Mouse (Mus musculus): Measurements from ENCODE around the gene Cdh1.
"Not testable (repeated sequence)": the region's sequence is repeated elsewhere in the genome, so short reads cannot be mapped to it uniquely, and the experiment has no call there.

The Cdh1 gene

DNA sequence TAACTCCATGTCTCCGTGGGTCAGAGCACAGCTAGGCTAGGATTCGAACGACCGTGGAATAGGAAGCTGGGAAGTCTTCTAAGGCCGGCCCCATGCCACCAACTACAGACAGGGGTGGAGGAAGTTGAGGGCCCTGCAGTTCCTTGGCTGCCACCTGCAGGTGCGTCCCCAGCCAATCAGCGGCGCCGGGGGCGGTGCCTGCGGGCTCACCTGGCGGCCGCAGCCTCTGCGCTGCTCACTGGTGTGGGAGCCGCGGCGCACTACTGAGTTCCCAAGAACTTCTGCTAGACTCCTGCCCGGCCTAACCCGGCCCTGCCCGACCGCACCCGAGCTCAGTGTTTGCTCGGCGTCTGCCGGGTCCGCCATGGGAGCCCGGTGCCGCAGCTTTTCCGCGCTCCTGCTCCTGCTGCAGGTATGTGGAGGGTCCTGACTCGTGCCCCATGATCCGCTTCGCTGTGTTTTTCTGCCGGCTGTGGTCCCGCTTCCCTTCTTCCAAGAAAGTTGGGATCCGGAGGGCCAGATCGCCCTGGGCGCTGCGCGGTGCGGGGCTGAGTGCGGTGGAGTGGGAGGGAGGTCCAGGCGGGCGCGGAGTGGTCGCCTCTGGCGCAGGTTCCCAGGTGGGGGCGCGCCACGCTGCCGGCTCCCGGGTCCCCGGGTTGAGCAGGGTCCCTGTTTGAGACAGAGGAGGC, at the start of gene Cdh1:
Gene Cdh1 (plus strand): TSS at position 221 of the 689 bp plus-strand sequence.
- DNase-seq (ENCODE audit: low read depth), result no peak

DNA sequence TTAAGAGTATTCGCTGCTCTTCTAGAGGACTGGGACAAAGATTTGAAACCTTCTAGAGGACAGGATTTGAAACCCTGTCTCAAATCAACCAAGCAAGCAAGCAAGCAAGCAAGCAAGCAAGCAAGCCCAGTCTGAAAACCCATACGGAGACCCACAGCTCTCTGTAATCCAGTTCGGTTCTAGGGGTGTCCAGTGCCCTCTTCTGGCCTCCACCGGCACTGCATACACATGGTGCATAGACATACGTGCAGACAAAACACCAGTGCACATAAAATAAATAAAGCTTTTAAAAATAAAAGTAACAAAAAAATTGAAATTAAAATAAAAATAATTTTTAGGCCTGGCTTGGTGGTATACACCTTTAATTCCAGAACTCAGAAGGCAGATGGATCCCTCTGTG, 49.1 kb upstream of the Cdh1 start:
- DNase-seq (ENCODE audit: low read depth), result peak; percentile 11

DNA sequence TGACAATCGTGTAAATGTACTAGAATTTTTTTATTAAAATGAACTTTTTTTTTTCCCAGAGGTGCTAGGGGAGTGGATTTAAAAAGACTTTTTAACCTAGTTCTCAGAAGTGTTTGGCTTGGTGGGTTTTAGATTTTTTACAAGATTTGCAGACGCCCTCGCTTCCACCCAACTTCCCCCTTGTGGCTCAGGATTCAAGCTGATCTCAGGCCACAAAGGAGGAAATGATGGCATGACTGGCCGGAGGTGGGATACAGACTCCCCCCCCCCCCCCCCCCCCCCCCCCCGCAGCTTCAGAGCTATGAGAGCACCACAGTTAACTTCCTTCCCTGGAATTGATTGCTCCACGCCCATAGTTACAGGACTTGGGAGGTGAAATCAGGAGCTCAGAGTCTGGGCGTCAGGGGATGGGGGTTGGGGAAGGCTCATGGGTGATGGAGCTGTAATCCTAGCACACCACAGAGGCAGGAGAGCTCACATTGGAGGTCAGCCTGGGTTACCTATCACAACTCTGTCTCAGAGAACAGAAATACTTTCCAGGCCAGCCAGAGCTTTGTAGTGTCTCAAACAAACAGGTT, 47.0 kb upstream of the Cdh1 start:
- DNase-seq (ENCODE audit: low read depth), result no peak

DNA sequence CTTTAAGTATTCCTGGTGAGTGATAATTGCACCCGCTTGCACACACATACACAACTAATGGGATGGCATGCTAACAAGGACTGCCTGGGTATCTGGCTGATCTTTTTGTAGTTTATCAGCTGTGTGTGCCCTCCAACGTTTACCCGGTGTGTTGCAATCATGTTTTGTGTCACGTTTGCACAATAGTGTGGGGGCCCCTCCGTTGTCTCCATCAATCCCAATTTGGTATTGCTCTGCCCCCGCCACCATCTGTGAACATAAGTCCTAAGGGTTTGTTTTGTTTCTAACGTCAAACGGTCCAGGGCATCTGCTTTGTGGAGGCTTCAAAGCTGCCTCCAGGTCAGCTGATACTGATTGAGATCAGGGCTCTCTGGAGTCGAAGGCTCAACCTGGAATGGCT, 43.3 kb upstream of the Cdh1 start:
- no peak for DNase-seq (ENCODE audit: low read depth)

DNA sequence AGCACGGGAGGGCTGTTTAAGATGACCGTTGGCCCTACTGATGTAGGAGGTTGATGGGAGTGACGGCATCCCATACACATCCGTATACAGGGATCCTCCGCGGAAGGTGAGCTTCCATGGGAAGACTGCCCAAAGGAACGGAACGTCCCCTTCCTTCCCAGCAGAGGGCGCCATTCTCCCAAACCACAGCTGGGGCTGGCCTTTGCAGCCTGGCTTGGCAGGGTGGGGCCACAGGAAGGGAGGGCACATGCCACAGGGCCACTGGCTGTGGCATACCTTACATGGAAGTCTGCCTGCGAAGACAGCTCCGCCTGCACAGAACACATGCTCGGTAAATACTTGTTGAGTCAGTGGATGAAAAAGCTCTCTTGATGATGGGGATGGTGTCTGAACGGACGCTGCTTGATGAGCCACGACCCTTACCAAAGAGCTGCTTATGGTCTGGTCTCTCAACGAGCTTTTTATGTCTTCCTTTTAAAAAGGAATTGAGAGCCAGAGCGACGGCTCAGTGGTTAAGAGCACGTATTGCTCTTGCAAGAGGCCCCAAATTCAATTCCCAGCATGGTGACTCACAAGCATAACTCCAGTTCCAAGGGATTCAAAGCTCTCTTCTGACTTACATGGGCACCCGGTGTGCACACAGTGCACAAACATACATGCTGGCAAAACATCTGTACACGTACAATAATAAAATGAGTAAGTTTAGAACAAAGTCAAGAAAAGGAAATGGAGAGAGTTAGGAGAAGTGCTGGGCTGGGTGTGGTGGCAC, 41.9 kb upstream of the Cdh1 start:
- DNase-seq (ENCODE audit: low read depth), result peak; percentile 78

DNA sequence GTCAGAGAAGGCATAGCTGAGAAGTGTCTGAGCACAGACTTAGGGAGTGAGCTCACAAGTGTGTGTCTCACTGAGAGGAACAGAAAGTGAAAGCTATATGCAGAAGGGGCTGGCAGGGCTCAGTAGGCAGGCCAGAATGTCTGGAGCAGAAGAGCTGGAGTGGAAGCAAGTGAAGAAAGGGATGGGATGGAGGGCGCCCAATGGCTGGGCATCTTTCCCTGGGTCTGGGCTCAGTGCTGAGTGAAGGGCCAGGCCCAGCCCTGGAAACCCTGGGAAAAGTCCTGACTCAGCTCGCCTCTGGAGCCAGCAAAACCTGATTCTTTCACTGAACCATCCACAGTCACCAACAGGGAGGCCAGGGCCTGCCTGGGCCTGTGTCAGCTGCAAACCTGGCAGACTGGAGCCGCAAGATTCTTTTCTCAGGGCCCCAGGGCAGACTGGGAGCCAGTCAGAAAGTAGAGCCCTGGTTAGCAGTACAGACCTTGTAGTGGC, 39.4 kb upstream of the Cdh1 start:
- peak; percentile 76 for DNase-seq (ENCODE audit: low read depth)

DNA sequence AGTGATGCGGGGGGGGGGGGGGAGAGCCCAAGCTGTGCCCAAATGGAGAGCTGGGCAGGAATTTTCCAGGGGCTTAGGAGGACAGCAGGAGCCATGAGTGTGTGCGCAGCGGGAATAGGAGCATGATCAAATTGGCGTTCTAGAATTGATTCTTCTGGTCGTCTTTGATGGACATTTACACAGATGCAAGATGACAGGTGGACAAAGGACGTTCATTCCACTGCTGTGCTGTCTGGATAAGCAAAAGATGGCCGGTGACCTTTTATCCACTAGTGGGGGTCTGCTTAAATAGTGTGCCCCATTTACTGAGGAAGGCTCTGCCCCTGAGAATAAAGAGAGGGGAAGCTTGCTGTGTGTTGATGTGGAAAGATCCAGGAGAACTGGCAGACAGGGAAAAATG, 34.1 kb upstream of the Cdh1 start:
- no peak for DNase-seq (ENCODE audit: low read depth)

DNA sequence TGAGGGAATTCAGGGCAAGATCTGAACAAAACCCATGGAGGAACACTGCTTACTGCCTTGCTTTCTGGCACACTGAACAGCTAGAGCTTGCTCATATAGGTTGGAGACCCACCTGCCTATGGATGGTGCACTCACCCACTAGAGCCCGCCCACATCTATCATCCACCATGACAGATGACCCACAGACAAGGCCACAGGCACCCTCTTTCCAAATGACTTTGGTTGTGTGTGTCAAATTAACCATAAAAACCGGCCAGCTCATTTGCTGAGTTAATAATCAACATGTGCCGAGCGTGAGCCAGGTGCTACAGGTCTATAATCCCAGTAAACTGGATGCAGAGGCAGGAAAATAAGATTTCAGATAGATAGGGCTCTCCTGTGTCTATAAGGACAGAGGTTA, 32.8 kb upstream of the Cdh1 start:
- DNase-seq (ENCODE audit: low read depth), result no peak

DNA sequence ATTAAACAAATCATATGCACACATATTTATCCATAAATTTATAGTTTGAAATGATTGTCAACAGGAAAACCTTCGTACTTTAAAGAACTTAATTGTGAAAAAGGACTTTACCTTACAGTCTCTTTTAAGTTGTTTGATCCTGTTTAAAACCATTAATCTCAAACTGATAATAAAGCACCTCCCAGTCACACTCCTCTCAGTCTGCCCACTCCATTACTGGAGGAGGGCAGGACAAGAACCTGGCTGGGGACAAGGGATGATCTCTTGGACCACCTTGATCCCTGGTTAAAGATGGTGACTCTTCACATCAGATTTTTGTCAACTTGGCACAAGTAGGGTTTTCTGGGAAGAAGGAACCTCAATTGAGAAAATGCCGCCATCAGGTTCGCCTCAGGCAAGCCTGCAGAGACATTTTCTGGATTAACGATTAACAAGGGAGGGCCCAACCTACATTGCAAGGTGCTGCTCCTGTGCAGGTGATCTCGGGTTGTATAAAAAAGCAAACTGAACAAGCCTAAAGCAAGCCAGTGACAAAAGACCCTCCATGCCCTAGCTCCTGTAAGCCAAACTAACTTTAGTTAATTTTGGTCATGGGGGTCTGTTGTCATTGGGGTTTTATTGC, 31.5 kb upstream of the Cdh1 start:
- DNase-seq (ENCODE audit: low read depth), result no peak

DNA sequence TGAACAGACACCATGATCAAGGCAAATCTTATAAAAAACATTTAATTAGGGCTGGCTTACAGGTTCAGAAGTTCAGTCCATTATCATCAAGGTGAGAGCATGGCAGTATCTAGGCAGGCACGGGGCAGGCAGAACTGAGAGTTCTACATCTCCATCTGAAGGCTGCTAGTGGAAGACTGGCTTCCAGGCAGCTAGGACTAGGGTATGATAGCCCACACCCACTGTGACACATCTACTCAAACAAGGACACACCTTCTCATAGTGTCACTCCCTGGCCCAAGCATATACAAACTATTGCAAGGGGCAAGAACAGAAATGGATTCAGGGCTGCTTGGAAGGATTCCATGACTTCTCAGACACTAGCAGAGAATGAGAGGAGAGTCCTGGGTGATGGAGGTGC, 31.0 kb upstream of the Cdh1 start:
- not testable (repeated sequence) for DNase-seq (ENCODE audit: low read depth)

DNA sequence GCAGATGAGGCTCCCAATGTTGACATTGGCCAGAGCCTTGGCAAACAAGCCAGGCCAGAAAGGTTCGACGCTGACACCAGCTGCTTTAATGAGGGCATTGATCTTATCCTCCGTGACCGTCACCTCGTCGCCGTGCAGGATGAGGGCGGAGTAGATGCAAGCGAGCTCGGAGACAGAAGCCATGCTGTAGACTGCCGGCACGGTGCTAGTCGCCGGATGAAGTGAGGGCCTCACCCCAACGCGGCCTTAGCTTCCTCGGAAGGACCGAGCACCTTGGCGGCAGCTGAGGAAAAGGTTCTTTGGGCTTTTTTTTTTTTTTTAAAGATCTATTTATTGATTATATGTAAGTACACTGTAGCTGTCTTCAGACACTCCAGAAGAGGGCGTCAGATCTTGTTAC, 30.0 kb upstream of the Cdh1 start, which contains the start of gene Gm10073:
Gene Gm10073 (minus strand): TSS at position 294 of the 400 bp plus-strand sequence.
- not testable (repeated sequence) for DNase-seq (ENCODE audit: low read depth)

DNA sequence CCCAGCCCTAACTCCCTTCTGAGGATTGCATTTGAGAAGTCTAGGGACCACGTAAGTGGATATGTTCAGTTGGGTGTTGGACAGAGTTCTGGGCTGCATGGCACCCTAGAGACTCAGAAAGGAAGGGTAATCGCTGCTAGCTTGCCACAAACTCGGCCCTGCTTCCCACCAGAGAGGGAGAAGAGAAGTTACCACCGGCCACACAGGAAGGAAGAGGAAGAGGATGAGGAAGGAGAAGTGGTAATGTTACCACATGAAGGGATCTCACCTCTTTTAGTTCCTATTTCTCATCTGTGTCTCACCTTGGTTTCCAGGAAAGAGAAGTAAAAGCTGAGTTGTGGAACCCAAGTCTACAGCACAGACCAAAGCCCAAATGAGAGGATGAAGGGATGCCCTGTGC, 28.9 kb upstream of the Cdh1 start:
- no peak for DNase-seq (ENCODE audit: low read depth)

DNA sequence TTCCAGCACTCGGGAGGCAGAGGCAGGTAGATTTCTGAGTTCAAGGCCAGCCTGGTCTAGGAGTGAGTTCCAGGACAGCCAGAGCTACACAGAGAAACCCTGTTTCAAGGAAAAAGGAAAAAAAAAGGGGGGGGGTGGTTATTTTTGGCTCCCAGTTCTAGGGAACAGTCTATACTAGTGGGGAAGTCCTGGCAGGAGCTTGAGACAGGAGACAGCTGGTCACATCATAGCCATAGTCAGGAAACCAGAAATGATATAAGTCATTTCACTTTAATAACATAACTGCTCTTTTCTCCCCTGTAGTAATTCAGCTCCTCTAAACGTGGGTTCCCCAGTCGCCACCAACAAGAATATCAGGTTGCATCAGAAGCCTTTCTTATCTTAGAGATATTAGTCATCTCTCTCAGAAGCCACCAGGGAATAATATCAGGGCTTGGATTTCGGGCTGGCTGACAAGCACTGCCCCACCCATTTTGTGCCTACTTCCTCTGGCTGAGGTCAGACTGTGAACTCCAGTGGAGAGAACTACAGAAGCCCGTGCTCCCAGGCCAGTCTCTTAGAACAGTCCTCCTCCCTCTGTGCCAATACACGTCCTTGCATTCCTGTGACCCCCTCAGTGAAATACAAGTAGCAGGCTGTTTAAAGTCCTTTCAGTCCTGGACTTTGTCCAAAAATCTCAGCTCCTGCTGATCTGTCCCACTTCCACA, 26.1 kb upstream of the Cdh1 start:
- peak; percentile 62 for DNase-seq (ENCODE audit: low read depth)

DNA sequence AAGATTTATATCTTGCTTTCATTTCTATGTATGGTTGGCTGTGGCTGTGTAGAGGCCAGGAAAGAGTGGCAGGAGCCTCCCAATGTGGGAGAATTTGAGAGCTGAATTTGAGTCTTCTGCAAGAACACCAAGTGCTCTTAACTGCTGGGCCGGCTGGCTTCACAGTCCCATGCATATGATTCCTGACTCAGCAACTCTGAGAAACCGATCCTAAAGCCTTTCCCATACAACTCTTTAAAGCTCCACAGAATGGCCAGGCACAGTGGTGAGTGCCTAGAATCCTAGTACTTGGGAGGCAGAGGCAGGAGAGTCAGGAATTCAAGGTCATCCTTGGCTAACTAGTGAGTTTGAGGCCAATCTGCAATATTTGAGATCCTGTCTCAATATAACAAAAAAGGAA, 23.6 kb upstream of the Cdh1 start:
- DNase-seq (ENCODE audit: low read depth), result no peak

DNA sequence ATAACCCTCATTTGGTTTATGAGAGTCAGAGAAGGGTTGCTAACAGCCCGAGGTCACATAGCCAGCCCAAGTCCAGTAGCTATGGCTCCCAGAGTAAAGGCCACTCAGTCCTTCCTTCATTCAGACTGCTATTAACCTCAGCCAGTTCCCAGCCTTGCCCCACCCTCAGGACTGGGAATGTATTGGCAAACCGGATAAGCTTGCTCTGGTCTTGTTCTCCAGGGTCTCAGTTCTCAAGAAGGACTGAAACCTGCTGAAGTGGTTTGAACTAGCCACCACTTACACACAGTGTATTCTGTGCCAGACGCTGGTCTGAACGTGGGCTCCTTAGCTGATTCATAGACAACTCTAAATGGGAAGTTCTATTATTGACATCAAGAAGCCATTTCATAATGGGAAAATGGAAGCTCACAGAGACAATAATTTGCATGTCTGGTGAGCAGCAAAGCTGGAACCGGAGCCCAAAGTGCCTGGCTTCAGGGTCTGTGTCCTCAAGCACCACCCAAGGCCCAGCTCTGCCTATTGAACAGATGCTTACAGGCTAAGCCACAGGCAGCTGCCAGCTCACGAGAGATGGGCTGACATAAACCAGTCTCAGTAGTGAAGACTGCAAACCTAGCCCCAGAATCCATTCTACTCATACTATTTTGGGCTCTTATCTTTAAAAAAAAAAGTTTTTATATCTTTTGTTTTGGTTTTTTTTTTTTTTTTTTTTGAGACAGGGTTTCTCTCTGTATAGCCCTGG, 21.6 kb upstream of the Cdh1 start:
- no peak for DNase-seq (ENCODE audit: low read depth)

DNA sequence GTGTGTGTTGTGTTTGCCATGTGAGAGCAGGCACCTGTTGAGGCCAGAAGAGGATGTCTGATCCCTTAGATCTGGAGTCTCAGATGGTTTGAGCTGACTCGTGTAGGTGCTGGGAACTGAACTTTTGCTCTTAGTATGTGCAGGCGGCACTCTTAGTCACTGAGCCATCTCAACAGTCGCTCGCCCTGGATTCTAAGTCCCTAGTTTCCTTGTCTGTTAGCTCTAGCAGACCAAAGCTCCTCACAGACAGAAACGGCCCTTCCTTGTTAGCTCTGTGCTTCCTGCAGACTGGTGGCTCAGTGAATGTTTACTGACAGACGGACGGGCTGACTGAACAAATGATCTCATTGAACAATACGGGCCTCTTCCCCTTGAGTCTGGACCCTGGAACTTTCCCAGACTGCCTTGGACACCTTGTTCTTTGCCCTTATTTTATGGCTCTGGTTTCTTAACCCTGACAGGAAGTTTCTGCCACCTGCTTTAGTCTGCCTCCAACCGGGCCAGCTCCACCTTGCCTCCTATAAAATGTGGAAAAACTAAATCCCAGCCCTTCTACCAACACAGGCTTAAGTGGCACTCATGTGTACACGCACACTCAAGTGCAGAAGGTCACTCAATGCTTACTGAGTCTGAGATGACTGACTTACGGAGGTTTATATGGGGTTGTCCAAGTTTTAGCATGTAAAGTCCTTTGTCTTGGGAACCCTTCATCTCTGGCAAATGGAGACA, 18.0 kb upstream of the Cdh1 start:
- no peak for DNase-seq (ENCODE audit: low read depth)

DNA sequence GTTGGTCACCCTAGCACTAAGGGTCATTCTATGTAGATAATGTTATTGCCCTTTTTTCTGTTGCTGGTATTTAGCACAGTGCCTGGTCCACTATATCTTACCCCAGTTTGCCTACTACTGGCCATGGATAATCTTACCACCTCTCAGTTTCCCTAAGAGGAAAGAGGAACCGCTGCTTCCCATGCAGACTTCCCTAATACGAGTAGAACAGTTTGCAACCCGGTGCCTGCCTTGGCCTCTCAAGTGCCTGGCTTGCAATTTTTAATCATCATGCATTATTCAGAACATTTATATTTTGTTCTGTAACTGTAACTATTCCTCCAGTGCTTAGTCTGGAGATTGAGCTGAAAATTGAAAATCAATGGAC, 17.5 kb upstream of the Cdh1 start:
- no peak for DNase-seq (ENCODE audit: low read depth)

DNA sequence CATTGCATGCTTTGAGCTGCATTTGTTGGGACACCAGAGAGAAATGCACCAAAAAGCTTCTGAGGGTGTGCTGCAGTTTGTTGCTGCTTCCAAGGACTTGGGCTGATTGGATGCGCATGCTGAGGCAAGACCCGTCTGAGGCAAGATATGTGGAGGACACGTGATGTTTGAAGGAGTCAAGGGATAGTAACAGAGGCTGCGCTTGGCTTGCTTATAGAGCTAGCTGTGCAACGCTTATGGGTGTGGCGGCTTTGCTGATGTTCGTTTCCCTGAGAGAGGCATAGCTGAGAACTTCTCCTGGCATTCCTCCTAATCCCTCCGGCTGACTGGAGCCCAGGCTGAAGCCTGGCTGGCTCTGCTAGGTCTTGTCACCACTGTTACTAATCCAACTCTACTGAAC, 16.3 kb upstream of the Cdh1 start:
- peak; percentile 27 for DNase-seq (ENCODE audit: low read depth)

DNA sequence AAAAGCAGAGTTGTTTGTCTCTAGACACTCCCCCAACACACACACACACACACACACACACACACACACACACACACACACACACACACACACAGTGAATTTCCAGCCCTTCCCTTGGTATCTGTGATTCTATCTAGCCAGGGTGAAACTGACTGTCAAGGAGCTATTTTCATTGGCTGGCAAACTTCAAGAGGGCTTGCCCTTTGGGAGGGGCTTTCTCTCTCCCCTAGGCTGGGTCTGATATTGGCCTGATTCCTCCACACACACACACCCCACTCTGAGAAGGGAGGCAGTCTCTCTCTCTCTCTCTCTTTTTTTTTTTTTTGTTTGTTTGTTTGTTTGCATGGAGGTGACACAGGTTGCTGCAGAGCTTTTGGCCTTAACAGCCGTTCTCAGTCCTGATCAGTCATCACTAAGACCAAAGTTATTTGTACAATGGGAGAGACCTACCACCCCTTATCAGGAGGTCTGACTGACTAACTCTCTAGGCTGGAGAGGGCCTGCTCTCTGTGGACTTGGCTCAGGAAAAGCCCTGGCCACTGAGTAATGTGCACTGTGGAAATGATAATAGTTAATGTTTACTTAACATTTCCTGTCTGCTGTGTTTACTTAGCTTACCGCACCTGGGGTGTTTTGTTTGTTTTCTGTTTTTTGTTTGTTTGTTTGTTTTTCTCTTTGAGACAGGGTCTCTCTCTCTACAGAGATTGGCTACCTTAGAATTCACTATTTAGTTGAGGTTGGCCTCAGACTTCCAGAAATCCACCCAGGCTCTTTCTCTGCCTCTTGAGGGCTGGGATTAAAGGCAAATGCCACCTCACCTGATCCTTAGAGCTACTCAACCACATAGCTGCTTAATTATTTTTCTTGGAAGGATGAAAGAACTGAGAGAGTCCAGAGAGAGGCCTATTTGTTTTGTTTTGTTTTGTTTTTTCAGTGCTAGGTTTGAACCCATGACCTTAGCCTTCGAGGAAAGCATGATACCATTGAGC, 14.4 kb upstream of the Cdh1 start:
- DNase-seq (ENCODE audit: low read depth), result peak; percentile 35
